Mouse (Mus musculus) left cerebral cortex, adult 11 months (tissue): Measurements from ENCODE around the gene Gm19684.
"Not testable (repeated sequence)": the region's sequence is repeated elsewhere in the genome, so short reads cannot be mapped to it uniquely, and the experiment has no call there.

Source experiments
- DNase-seq: peaks from one replicate; pipeline ENCODE4 v3.0.0; 2022; ENCODE audit warnings: low spot score

Gene Gm19684

GRCm38 (mm10) chr17:36131516-36132265 lies 10.2 kb downstream of the Gm19684 start:
- DNase-seq = no peak

GRCm38 (mm10) chr17:36135421-36136231 lies 14.1 kb downstream of the Gm19684 start:
- DNase-seq = not testable (repeated sequence)

GRCm38 (mm10) chr17:36136299-36136848 lies 14.9 kb downstream of the Gm19684 start:
- not testable (repeated sequence) for DNase-seq

- DNase-seq = no peak
These were observed 23.8 kb downstream of the Gm19684 start for GRCm38 (mm10) chr17:36145111-36145860.

GRCm38 (mm10) chr17:36145861-36146156 lies 24.3 kb downstream of the Gm19684 start:
- DNase-seq = not testable (repeated sequence)

- not testable (repeated sequence) for DNase-seq
These were observed 25.5 kb downstream of the Gm19684 start for GRCm38 (mm10) chr17:36146937-36147336.

- not testable (repeated sequence) for DNase-seq
These were observed 27.0 kb downstream of the Gm19684 start for GRCm38 (mm10) chr17:36148468-36148867.

GRCm38 (mm10) chr17:36151200-36151599 lies 29.7 kb downstream of the Gm19684 start:
- not testable (repeated sequence) for DNase-seq

GRCm38 (mm10) chr17:36154271-36155149 lies 33.0 kb downstream of the Gm19684 start:
- no peak for DNase-seq

- DNase-seq = not testable (repeated sequence)
These were observed 36.3 kb downstream of the Gm19684 start for GRCm38 (mm10) chr17:36157782-36158181.

- DNase-seq = not testable (repeated sequence)
These were observed 36.8 kb downstream of the Gm19684 start for GRCm38 (mm10) chr17:36158264-36158663.

- no peak for DNase-seq
These were observed 39.9 kb downstream of the Gm19684 start for GRCm38 (mm10) chr17:36161129-36162051.

GRCm38 (mm10) chr17:36166901-36167300 lies 45.4 kb downstream of the Gm19684 start:
- not testable (repeated sequence) for DNase-seq

GRCm38 (mm10) chr17:36167306-36168038 lies 46.0 kb downstream of the Gm19684 start:
- DNase-seq = no peak

GRCm38 (mm10) chr17:36168039-36168652 lies 46.7 kb downstream of the Gm19684 start, which contains the start of gene Gm8909:
TSS of gene Gm8909 (minus strand) at chr17:36168537.
- DNase-seq = no peak

GRCm38 (mm10) chr17:36169094-36169493 lies 47.6 kb downstream of the Gm19684 start:
- DNase-seq = not testable (repeated sequence)

- DNase-seq = no peak
These were observed 48.3 kb downstream of the Gm19684 start for GRCm38 (mm10) chr17:36169753-36170152.

- no peak for DNase-seq
These were observed 48.9 kb downstream of the Gm19684 start for GRCm38 (mm10) chr17:36170287-36170814.
